Mouse (Mus musculus): Measurements from ENCODE around the gene Mboat1.

The Mboat1 gene

GRCm38 (mm10) chr13:30186456-30186855, 50.2 kb downstream of the Mboat1 start:
- DNase-seq, result no peak

- DNase-seq, result peak; percentile 13
Measured at GRCm38 (mm10) chr13:30192031-30192716, 55.9 kb downstream of the Mboat1 start.

DNA sequence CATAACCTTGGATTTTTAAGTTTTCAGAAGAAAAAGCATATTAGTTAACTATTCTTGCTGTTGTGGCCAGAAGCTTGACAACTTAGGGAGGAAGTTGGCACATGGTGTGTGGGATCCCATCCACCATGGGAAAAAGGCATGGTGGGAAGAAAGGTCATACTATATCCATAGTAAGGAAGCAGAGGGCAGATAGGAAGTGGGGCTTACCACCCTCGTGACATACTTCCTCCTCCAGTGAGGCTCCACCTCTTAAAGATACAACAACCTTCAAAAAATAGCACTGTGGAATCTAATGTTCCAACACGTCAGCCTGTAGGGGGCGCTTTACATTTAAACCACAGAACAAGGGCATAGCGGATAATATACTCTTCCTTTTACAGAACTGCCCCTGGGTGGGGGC, 57.1 kb downstream of the Mboat1 start:
- DNase-seq, result peak; percentile 31

DNA sequence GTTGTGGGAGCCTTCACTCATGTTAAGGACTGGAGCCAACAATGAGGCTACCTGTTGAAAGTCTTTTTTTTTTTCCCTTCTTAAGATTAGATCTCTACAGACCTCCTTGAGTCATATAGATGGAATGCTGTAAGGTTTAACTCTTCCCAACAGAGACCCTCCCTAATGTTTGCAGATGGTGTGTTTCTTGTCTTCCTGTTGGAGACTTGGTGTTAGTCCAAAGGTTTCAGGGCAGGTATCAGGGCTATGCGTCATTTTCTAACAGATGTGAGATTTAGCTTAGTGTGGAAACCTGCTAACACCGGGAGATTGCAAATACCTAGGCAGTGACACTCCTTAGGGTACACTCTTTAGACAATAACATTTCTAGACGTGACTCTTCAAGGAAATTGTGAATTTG, 58.5 kb downstream of the Mboat1 start:
- no peak for DNase-seq

DNA sequence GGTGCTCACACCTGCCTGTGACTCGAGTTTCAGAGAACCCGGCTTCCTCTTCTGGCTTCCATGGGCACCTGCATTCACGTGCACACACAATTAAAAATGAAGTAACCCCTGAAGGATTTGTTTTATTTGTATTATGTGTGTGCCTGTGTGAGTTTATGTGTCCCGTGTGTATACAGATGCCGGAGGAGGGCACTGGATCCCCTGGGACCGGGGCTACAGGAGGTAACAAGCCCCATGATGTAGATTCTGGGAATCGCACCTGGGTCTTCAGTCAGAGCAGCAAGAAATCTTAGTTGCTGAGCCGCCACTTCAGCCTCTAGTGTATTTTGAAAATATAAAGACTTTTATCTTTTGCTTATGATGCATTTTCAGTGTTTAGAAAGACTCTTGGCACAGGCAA, 60.4 kb downstream of the Mboat1 start:
- DNase-seq, result no peak

DNA sequence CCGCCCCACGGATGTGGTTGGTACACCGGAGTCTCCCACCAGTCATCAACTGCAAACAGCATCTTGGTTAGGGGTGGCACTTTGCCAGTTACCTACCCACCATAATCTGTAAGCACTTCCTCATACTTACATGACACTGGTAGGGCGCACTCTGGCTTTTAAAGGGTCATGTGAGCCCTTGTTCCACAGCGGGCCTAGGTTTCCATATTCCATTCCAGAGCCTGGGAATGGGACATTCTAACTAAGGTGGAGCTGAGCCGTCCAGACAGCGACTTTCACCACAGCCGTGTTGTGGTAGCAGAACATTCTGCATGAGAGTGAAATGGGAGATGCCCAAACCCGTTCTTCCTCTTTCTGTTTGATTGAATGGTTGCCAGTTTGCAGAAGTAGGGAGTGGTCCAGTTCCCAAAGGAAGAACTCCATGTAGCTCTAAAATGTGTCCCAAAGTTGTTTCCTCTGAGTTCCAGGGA, 61.8 kb downstream of the Mboat1 start:
- peak; percentile 34 for DNase-seq

- DNase-seq, result no peak
Measured at GRCm38 (mm10) chr13:30199821-30200220, 63.5 kb downstream of the Mboat1 start.

- DNase-seq, result no peak
Measured at GRCm38 (mm10) chr13:30200737-30201136, 64.4 kb downstream of the Mboat1 start.

- no peak for DNase-seq
Measured at GRCm38 (mm10) chr13:30203018-30203417, 66.7 kb downstream of the Mboat1 start.

GRCm38 (mm10) chr13:30208176-30208575, 71.9 kb downstream of the Mboat1 start:
- no peak for DNase-seq

- DNase-seq, result no peak
Measured at GRCm38 (mm10) chr13:30213276-30213675, 77.0 kb downstream of the Mboat1 start.

- DNase-seq, result no peak
Measured at GRCm38 (mm10) chr13:30217588-30218371, 81.5 kb downstream of the Mboat1 start.

GRCm38 (mm10) chr13:30219597-30219996, 83.3 kb downstream of the Mboat1 start:
- DNase-seq, result no peak

DNA sequence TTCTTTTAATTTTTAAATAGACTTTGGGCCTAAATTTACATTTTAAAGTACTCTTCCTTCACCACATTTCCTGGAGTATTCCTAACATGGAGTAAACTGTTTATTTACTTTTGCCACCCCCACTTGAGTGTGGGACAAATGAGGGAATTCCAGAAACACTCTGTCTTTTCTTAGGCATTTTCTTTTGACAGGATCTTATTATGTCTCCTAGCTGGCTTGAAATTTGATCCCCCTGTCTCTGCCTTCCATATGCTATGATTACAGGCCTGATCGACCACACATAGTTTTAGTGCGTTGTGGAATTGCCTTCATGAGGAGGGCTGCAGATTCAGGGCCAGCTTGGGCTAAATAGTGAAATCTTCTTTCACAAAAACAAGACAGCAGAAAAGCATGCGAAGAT, 85.0 kb downstream of the Mboat1 start:
- no peak for DNase-seq

DNA sequence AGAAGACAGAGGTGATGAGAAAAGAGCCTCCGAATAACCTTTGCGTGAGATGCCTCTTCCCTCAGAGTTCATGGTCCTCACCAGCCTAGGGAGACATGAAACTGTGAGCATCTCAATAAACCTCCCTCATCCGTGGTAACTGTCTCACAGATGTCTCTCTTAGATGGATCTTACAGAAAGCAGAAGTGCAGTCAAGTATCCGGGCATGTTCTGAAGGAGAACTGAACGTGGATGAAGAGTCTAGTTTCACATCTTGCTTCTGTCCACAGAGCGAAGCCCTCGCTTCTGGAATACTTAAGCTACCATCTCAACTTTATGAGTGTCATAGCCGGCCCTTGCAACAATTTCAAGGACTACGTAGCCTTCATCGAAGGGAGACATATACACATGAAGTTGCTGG, 87.8 kb downstream of the Mboat1 start:
- no peak for DNase-seq

- no peak for DNase-seq
Measured at GRCm38 (mm10) chr13:30224659-30225058, 88.4 kb downstream of the Mboat1 start.

- DNase-seq, result no peak
Measured at GRCm38 (mm10) chr13:30228762-30229161, 92.5 kb downstream of the Mboat1 start.

DNA sequence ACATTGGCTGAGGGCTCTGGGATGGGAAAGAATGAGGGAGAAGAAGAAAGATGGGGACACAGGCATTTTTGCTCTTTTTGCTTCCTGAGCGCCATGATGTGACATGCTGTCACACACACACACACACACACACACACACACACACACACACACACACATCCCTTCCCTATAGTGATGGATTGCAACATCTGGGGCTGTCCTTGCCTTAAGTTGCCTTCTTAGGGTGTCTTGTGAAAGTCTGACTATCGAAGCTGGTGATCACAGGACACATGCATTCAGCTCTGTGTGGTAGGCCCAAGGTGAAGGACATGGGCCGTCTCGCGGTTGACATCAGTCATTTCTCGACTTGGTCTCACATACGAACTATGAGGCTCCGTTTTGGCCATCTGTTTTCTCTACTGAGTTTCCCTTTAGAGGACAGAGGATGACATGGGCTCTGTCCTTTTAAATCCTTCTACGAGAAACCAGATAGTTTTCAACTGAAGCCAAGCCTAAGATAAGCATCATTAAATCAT, 93.4 kb downstream of the Mboat1 start:
- DNase-seq, result no peak

DNA sequence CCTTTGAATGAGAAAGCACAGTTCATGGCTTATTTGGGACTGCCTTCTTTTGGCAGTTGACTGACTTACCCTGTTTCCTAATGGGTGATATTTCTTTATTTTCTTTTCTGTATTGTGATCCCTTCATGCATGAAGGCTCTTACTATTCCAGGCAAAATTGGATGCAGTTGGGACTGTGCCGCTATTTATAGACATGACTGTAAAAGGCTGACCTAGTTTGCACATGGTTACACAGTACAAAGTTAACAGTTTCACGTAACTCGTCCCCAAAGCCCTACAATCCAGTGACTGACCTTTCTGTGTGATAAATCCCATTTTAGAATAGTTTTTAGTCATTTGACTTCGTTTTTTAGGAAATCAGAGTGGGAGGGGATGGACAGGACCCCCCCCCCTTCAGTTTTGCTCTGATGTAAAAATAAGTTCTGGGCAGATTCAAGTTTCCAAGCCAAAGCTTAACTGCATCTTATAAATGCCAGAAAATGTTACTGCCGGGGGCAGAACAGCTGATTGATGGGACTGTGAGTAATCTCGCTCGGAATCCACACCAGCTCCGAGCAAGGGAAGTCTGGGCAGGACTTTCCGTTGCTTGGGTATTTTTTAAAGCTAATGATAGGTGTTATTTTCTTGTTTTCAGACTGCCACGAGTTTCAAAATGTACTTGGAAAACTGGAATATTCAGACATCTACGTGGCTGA, 98.9 kb downstream of the Mboat1 start:
- no peak for DNase-seq

DNA sequence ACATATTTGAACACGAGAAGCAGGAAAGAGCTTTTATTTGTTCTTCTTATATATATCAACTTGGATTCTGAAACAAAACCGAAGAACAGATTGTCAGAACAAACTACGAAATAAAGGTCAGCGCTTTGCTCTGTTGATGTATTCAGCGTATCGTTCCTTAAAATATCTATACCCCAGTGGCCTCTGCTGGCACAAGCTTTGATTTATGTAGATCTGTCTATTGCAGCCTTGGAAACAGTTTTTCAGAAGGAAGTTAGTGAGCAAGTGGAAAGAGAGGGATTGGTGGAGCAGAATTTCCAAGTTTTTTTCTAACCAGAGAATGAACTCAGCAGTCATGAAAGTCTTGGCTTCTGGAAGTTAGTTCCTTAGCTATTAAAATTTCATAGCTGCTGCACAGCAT, 103.1 kb downstream of the Mboat1 start:
- DNase-seq, result no peak

DNA sequence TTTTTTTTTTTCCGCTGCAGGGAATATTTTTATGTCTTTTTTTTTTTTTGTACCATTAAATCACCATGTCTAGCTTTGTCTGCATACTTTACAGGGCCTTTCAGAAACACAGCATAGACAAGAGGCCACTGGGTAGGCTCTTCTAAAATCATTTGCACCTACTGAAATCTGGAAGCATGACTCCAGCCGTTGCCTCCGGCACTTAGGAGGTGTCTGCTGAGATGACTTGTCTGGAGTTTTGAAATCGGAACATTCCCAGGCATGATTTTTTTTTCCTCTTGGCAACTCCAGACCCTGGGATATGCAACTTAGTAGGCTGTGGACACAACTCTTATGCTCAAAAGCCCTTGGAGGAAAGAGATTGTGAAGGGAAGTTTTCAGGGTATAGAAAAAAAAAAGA, 109.3 kb downstream of the Mboat1 start:
- DNase-seq, result no peak

DNA sequence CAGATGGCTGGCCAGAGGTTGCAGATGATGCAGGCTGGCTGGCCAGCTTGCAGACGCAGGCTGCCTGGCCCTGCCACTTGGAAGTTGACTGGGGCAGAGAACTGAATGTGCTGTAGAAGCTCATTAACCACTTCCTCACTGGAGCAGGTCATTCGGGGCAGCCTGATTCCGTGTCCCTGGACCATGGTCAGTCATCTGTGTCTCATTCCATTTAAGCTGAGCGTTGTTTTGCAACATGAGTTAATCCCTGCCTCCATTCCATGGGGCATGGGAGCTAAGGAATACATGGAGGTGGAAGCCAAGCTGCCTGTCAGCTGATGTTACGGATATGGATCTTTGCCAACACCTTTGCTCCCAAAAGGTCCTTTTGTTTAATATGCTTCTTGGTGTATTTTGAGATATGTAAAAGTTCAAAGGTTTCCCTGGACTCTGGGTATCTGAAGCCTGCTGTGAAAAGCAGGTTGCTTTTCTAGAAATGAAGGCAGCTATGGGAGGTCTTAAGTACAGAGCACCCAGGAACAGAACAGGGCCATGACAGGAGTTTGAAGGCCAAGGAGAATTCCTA, 114.1 kb downstream of the Mboat1 start:
- no peak for DNase-seq

DNA sequence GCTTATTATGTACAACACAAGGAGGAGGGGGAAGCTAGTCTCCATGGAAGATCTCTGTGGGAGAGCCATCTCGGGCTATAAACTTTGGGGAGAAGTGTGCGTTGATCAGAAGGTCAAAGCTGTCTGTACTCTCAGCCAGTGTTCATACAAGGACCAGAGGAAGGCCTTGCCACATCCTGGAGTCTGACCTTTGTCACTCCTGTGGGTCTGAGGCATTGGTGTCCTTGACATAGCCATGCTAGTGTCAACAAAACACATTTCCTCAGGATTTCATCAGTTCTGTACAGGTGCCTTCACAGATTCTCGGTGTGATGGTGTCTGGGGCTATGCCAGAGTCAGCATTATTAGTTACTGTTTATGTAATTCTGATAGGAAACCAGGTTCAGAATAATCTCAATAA, 115.1 kb downstream of the Mboat1 start:
- DNase-seq, result no peak

All from thymus, postnatal 14 days (tissue).